Mouse (Mus musculus): Measurements from ENCODE around the gene P2ry10b.

Gene P2ry10b

DNA sequence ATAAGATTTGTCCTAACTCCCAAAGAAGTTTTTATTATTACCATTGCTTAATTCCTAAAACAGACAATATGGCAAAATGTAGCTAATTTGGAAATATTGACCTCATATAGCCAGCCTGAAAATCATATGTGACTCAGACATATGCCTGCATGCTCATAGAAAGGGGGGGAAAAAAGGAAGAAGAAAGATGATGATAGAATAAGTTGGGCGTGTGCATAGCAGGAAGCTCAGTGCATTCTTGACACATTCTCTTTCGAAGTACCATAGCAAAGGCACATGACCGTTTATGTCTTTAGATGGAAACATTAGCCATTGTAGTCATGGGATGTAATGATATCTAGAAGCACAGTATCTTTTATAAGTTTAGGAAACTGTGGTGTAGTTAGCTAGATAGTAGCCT is at the start of gene P2ry10b:
Gene P2ry10b (plus strand): TSS at position 247 of the 400 bp plus-strand sequence.
- DNase-seq (ENCODE audit: low spot score), result no peak

DNA sequence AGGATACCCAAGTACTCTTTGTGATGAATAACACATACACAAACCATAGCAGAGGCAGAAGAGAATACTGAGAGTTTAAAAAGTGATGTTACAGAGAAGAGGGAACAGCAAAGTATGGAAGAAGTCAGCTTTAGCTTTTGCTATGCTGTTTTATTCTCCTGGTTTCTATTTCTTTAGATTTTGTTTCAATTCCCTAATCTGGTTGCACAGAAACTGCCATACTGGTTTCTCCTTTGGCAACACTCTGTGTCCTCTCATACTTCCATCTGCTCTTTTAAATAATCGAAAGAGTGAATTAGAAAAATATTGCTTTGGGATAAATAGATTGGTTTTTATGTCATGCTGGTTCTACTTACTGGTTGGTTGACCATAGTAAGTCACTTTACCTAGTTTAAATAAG is 32.4 kb upstream of the P2ry10b start:
- no peak for DNase-seq (ENCODE audit: low spot score)

DNA sequence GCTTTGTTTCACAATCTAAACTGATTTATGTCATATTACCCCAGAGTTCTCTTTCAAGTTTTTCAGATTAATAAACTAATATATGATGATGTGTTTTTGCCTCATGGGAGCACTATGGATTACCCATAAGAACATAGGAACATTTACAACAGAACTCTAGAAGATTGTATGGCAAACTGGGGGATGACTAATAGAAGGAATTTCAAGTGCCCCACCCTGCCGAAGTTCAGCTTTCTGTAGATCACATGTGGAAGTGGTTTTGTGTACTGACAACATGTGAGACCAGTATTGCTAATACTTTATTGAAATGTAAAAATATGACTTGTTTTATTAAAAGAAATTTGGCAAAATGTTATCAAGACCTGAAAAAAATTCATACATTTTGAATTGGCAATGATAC is 31.7 kb upstream of the P2ry10b start:
- DNase-seq (ENCODE audit: low spot score), result no peak

DNA sequence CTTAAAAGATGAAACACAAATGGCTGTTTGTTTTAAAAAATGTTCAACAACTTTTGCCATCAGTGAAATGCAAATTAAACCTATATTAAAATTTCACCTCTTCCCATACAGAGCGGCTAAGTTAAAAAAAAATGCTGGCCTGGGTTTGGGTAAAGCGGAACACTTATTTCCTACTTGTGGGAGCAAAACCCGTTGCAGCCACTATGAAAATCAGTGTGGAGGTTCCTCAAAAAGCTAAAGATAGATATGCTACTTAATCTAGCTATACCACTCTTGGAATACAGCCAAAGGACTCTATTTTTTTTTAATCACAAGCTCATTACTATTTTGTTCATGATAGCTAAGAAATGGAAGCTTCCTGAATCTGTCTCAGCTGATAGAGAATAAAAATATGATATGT is 5.5 kb upstream of the P2ry10b start:
- DNase-seq (ENCODE audit: low spot score), result no peak

DNA sequence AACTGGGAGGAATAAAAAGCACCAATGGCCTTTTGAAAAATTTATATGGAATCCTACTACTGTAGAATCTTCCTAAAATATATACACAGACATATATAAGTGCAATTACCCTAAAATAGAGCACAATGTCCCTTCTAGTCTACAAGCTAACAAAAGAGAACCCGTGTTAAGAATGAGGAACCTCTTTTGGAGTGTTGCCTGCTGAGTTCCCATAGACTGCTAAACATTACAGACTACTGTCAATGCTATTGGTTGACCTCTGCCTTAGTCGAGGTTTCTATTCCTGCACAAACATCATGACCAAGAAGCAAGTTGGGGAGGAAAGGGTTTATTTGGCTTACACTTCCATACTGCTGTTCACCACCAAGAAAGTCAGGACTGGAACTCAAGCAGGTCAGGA is 4.8 kb upstream of the P2ry10b start:
- no peak for DNase-seq (ENCODE audit: low spot score)

DNA sequence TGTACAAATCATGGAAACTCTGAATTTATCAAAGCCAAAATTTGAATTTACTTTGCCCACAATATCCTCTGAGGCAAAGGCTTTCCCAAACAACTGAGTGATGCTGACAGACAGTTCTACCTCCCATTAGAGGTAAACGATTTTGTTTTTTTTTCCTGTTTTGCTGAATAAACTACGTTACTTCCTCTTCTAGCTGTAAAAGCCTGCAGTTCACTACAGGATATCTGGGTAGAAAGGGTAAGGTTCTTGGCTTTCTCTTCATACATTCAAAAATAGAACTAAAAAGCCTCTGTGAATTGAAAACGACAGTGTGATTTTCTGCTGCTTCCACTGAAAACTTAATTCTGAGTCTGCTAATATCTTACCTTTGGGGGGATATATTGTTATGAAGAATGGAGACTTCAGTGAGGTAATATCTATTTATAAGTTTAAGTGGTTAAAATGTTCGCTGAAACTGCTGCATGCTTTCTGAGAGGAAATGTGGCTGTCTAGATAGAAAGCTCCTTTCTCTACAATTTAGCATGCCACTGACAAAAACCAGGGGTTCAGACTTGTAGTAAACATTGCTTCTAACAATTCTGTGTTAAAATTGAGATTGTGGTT is 765 bp downstream of the P2ry10b start:
- DNase-seq (ENCODE audit: low spot score), result no peak

DNA sequence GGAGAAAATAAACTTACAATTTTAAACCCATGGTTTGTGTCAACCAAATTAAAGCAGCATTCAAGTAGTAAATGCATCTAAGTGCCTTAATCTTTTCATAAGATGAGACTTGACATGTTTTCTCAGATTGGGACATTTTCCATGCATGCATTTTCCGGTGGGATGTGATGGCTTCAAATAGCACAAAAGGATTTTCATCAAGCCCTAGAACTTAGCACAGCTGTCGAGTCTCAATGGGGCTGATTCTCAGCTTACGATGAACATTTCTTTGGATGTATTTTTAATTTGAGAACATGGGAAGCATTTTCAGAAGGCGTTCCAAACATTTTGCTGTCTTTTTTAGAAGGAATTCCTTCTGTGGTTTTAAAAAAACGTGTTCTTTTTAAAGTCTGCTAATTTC is 1.3 kb downstream of the P2ry10b start:
- DNase-seq (ENCODE audit: low spot score), result no peak

DNA sequence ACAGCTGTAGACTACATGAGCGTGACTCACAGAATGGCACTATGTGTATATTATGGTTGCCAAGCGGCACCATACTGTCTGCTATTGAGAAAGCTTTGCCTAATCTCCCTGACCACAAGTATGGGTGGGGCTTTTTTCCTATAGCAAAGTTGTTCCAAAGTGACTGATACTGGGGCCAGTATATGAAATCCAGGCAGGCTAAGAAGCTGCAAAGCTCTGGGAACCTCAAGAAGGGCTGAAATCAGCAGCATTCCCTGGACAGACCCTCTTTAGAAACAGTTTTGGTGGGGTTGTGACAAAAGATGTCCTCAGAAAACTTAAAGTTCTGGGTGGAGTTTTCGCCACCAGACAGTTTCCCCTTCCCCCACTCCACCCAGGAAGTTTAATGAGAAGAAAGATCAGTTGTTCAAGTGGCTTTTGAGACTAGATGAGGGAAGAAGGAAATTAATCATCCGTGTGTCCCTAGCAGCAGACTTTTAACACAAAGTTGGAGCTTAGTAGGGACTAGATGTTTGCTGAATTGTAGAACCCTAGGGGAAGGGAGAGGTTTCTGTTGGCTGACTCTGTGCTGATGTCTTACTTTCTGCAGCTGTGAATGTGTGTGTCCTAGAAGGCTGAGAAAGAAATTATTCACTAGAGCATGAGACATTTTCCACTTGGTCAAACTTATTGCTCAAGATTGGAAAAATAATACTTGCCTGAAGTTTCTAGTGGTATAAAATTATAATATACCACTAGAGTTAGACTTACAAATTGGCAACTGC is 2.2 kb downstream of the P2ry10b start:
- DNase-seq (ENCODE audit: low spot score), result no peak

DNA sequence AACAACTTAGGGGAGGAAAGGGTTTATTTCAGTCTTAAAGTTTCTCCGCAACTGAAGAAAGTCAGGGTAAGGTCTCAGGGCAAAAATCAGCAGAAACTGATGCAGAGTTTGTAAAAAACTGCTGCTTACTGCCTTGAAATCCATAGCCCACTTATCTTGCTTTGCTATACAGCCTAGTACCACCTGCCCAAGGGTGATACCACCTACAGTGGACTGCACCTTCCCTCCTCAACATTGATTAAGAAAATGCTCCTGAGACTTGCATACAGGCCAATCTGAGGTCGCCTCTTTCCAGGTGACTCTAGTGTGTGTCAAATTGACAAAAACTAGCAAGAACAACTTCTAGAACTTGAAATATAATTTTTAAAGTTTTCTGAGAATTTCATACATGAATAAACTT is 7.3 kb downstream of the P2ry10b start:
- no peak for DNase-seq (ENCODE audit: low spot score)

DNA sequence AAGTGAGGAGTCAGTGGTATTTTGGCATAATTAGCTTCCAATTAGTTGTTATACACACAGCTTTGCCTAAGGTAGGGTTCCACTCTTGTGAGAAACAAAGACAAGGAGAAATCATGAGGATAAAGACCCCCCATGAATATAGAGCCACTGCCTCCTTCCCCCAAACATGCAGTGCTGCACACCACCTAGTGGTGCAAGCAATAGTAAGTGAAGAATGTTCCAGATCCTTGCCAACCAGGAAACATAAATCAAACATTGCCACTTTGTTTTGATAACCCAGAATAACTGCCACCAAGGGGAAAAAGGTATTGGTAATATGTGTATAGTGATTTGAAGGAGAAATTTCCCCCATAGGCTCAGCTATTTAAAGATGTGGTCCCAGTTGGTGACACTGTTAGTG is 11.8 kb downstream of the P2ry10b start:
- no peak for DNase-seq (ENCODE audit: low spot score)

DNA sequence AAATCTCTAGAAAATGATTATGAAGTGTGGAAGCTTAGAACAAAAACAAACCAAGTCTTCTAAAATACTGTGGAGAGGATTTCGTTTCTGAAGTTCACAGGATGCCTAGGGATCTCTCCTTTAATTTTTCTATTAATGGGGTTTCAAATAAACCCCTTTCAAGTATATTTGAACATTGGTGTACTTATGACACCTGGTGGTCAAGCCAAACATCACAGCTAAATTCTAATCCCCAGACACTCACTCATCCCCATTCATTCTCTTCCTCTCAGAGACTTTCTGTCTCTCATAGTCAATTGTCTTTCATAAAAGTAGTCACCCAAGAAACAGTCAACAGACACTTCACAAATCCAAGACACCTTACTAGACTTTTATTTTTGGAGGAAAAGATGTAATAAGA is 19.6 kb downstream of the P2ry10b start:
- peak; percentile 16 for DNase-seq (ENCODE audit: low spot score)

DNA sequence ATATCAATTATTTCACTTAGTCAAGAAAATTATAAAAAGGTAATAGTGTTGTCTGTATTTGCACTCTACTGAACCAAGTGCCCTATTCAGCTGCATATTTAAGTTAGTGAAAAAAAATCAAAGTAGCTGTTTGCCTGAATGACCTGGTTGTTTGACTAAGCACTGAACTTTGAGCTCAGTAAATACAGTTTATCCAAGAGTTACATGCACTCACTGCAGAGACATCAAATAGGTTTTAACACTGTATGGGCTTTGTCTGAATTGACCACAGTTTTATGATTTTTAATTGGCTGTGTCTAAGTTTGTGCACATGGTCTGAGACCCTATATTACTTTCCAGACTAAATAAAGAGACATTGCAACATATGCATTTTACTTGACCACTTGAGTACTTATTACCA is 20.4 kb downstream of the P2ry10b start:
- DNase-seq (ENCODE audit: low spot score), result no peak

DNA sequence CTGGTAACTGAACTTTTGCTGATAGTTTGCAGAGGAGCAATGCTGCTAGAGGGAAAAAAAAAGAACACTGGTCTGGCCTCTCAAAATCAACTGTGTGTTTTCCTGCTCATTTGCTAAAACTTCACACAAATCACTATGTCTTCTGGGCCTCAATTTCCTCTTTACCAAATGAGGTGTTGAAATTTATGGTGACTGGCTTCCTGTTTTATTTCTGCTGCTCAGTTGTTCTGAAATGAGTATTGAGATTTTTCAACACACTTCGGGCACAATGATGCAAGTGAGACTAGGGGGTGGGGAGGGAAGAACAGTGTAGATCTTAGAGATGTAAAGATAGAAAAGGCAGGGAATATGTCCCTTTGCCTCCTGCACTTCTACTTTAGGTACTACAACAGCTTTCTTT is 30.0 kb downstream of the P2ry10b start:
- no peak for DNase-seq (ENCODE audit: low spot score)

DNA sequence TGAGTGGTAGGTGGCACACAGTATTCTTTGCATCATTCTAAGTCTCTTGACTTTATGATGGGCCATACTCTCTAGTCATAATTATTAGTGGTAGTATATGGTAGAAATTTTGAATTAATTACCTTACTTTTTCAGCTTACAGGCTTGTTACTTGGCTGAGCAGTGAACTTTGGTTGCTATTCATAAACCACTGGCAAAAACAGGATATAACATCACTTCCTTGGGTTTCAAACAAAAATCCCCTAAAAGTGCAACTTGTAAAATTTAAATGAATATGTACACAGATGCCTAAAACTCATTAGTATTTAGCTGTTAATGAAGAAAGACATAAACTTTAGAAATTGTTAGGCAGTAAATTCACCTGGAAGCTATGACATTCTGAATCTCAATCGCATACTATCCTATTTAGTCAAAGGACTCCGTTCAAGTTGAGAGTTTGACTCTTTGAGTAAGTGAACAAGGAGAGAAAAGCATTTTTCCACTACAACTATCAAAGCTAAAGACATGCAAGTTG is 68.9 kb downstream of the P2ry10b start:
- DNase-seq (ENCODE audit: low spot score), result no peak

All from layer of hippocampus, adult 9-10 months (tissue).